Mouse (Mus musculus) forebrain, postnatal 0 days (tissue): ENCODE measurements around the gene 4930432K21Rik. TPM values are rescaled to one million over a fixed set of nuclear protein-coding genes. Genes with fewer than 3 reads are reported as not detected.

Experiments
- ATAC-seq: fragments of 200-750 bp; cut with Nextera tagmentation; 2 replicates; pipeline ENCODE4 v1.8.0; 2017; ENCODE audit warnings: mild to moderate bottlenecking, moderate library complexity
- DNase-seq: peaks from one replicate; pipeline ENCODE4 v3.0.0-alpha.2; 2015
- H3K27ac ChIP-seq: fragments of 300-500 bp; sonication (generic); 2 replicates; pipeline ENCODE4 v1.5.1; 2014; ENCODE audit warnings: low read depth, mild to moderate bottlenecking, antibody characterized with exemption, low read length, moderate library complexity, mixed read lengths
- H3K27me3 ChIP-seq: fragments of 300-500 bp; sonication (generic); 2 replicates; pipeline ENCODE4 v1.6.1; 2014; ENCODE audit warnings: mild to moderate bottlenecking, low read length, mixed read lengths; ENCODE audit not compliant: insufficient read depth
- H3K36me3 ChIP-seq: fragments of 300-500 bp; sonication (generic); 2 replicates; pipeline ENCODE4 v1.6.1; 2014; ENCODE audit warnings: mild to moderate bottlenecking, moderate library complexity; ENCODE audit not compliant: insufficient read depth
- H3K4me1 ChIP-seq: fragments of 300-500 bp; sonication (generic); 2 replicates; pipeline ENCODE4 v1.6.1; 2014; ENCODE audit warnings: antibody characterized with exemption; ENCODE audit not compliant: insufficient read depth
- H3K4me2 ChIP-seq: fragments of 300-500 bp; sonication (generic); 2 replicates; pipeline ENCODE4 v1.6.1; 2014; ENCODE audit warnings: low read depth, mild to moderate bottlenecking, moderate library complexity
- H3K4me3 ChIP-seq: fragments of 300-500 bp; sonication (generic); 2 replicates; pipeline ENCODE4 v1.5.1; 2014; ENCODE audit warnings: low read depth, low read length, mixed read lengths
- H3K9ac ChIP-seq: fragments of 300-500 bp; sonication (generic); 2 replicates; pipeline ENCODE4 v1.6.1; 2014; ENCODE audit warnings: mild to moderate bottlenecking
- H3K9me3 ChIP-seq: fragments of 300-500 bp; sonication (generic); 2 replicates; pipeline ENCODE4 v1.6.1; 2016; ENCODE audit warnings: low read length
- CTCF ChIP-seq: sonication (generic); IDR thresholded peaks from 2 replicates; pipeline ENCODE4 v1.5.1; 2016; ENCODE audit warnings: antibody characterized with exemption, control low read depth, low read depth
- WGBS: fragments of 180-500 bp; shearing (Covaris S2); extraction: QIAGEN DNeasy Blood & Tissue Kit; methylation state at CpG from one replicate; pipeline ENCODE4 v1.1.7; 2014; 5-methylcytosine and 5-hydroxymethylcytosine counted together
- microRNA counts: library from miRNA; unstranded; fragments of <30 nt; microRNA quantifications from one replicate; lab custom pipeline; 2015
- microRNA-seq, 2 experiments: library from miRNA; unstranded; fragments of <30 nt; microRNA quantifications; one replicate each; pipeline ENCODE4; 2016
- polyA plus RNA-seq: library from polyadenylated mRNA; unstranded; fragments of >200 nt; fragmentation: Nextera tagmentation; extraction: Ambion mirVana; gene quantifications from 2 replicates; pipeline ENCODE4 v1.2.1, GENCODE M21; 2015
- total RNA-seq: library from RNA; depleted of rRNA; stranded (reverse); fragments of >200 nt; gene quantifications from 2 replicates; pipeline ENCODE4 v1.2.3, GENCODE M21; 2014; rRNA removed

Gene 4930432K21Rik
- total and polyA plus RNA-seq, 2 experiments from 2014 or later, result 3.3 to 3.5 TPM

DNA sequence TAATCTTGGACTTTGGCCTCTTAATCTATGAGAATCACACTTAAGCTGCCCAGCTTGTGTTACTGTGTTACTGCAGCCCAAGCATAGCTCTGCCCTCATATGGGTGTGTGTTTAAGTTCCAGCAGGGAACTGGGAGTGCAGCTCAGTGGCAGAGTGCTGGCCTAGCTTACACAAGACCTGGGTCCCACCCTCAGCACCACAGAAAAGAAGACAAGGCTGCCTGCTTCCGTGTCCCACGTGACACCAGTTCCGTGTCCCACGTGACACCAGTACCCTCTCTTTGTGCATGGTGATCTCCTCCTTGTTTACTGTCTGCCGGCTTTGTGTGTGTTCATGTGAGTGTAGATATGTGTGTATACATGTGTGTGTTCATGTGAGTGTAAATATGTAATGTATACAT lies 70.3 kb downstream of the 4930432K21Rik start:
- no peak for TF ChIP-seq CTCF
- 93% methylated on average over 5 of the region's 5 CpGs for WGBS
- no peaks in the 10 kb centered on the region for H3K27me3 ChIP-seq
- peaks cover 93% of the 10 kb centered on the region for H3K36me3 ChIP-seq
- no peak overlapping the region for H3K4me2 ChIP-seq
- ATAC-seq, result no peak
- DNase-seq, result no peak
- H3K27ac ChIP-seq, result no peak overlapping the region
- H3K4me3 ChIP-seq, result no peak overlapping the region
- no peak overlapping the region for H3K9ac ChIP-seq
- H3K4me1 ChIP-seq, result no peaks in the 10 kb centered on the region
- no peaks in the 10 kb centered on the region for H3K9me3 ChIP-seq

DNA sequence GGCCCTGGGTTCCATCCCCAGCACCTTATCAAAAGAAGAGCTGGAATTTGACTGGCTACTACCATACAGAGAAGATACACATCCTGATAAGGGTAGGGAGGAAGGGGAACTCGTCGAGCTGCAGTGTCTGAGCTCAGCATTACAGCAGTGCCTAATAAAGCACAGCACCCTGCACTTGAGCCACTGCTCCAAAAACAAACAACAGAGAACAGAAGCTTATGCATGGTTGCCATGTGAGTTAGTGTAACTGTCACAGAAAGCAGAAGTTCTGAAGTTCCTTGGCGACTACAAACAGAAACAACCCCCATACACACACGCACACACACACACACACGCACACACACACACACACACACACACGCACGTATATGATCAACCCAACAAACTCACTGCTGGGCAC lies 72.3 kb downstream of the 4930432K21Rik start:
- no peak overlapping the region for H3K27ac ChIP-seq
- H3K4me2 ChIP-seq, result no peak overlapping the region
- H3K4me1 ChIP-seq, result no peaks in the 10 kb centered on the region
- WGBS, result 87% methylated on average over 7 of the region's 7 CpGs
- no peaks in the 10 kb centered on the region for H3K27me3 ChIP-seq
- no peak for ATAC-seq
- no peak for DNase-seq
- TF ChIP-seq CTCF, result no peak
- H3K9ac ChIP-seq, result no peak overlapping the region
- no peak overlapping the region for H3K4me3 ChIP-seq
- H3K9me3 ChIP-seq, result no peaks in the 10 kb centered on the region
- peaks cover 96% of the 10 kb centered on the region for H3K36me3 ChIP-seq

MicroRNAs encoded within 50 kb of the gene (microRNA counts, 519-probe panel; counts per million panel counts)
- microRNA mmu-miR-181c (lab: Ali Mortazavi, UCI) (4,776 counts per million, percentile 64 among the panel's probes with 10 or more counts), microRNA mmu-miR-23a (lab: Ali Mortazavi, UCI) (4,749 counts per million, percentile 64 among the panel's probes with 10 or more counts), microRNA mmu-miR-27a (lab: Ali Mortazavi, UCI) (5,069 counts per million, percentile 67 among the panel's probes with 10 or more counts)

Small RNA genes within 50 kb of the gene (microRNA-seq; reads per million reads assigned to microRNA genes)
- gene Gm25110 (0 reads per million in 2 experiments), gene Mir181c (13,233 to 13,381 reads per million in 2 experiments), gene Mir181d (4,185 to 4,456 reads per million in 2 experiments), gene Mir23a (6,016 to 6,148 reads per million in 2 experiments), gene Mir24-2 (0 reads per million in 2 experiments), gene Mir27a (96.6 to 147 reads per million in 2 experiments), gene Mir3074-2 (0 reads per million in 2 experiments)

Other genes with a start within 250 kb of the 4930432K21Rik start
- 248 and 259 TPM in 2 replicates for gene Adgrl1, start 247.9 kb upstream of the 4930432K21Rik start, total RNA-seq
- gene Adgrl1, start 247.9 kb upstream of the 4930432K21Rik start, polyA plus RNA-seq, result 38.5 and 56.5 TPM in 2 replicates
- 0.14 and 0.31 TPM in 2 replicates for gene Gm10644, start 192.8 kb upstream of the 4930432K21Rik start, total RNA-seq
- 0.14 and 0.40 TPM in 2 replicates for gene Gm10644, start 192.8 kb upstream of the 4930432K21Rik start, polyA plus RNA-seq
- gene Asf1b, start 192.5 kb upstream of the 4930432K21Rik start, total RNA-seq, result 1.7 and 5.0 TPM in 2 replicates
- gene Asf1b, start 192.5 kb upstream of the 4930432K21Rik start, polyA plus RNA-seq, result 4.7 and 5.1 TPM in 2 replicates
- 133 and 151 TPM in 2 replicates for gene Prkaca, start 175.0 kb upstream of the 4930432K21Rik start, total RNA-seq
- 172 and 215 TPM in 2 replicates for gene Prkaca, start 175.0 kb upstream of the 4930432K21Rik start, polyA plus RNA-seq
- gene Samd1, start 150.4 kb upstream of the 4930432K21Rik start, total RNA-seq, result 116 and 117 TPM in 2 replicates
- gene Samd1, start 150.4 kb upstream of the 4930432K21Rik start, polyA plus RNA-seq, result 6.7 and 6.9 TPM in 2 replicates
- gene 1700067K01Rik, start 146.5 kb upstream of the 4930432K21Rik start, total RNA-seq, result 0.15 and 0.81 TPM in 2 replicates
- gene 1700067K01Rik, start 146.5 kb upstream of the 4930432K21Rik start, polyA plus RNA-seq, result 0.36 and 0.86 TPM in 2 replicates
- not detected in 2 replicates for gene 2210011C24Rik, start 135.9 kb upstream of the 4930432K21Rik start, total RNA-seq
- gene 2210011C24Rik, start 135.9 kb upstream of the 4930432K21Rik start, polyA plus RNA-seq, result 0.38 and 1.2 TPM in 2 replicates
- 2.7 and 5.4 TPM in 2 replicates for gene Palm3, start 126.6 kb upstream of the 4930432K21Rik start, total RNA-seq
- gene Palm3, start 126.6 kb upstream of the 4930432K21Rik start, polyA plus RNA-seq, result 2.8 and 4.3 TPM in 2 replicates
- 0.31 and 0.86 TPM in 2 replicates for gene Il27ra, start 105.4 kb upstream of the 4930432K21Rik start, total RNA-seq
- 0.29 and 0.45 TPM in 2 replicates for gene Il27ra, start 105.4 kb upstream of the 4930432K21Rik start, polyA plus RNA-seq
- 0.33 TPM in 1 of 2 replicates, not detected in the other for gene Rln3, start 103.0 kb upstream of the 4930432K21Rik start, total RNA-seq
- not detected in 2 replicates for gene Rln3, start 103.0 kb upstream of the 4930432K21Rik start, polyA plus RNA-seq
- gene Gm10643, start 82.9 kb upstream of the 4930432K21Rik start, total RNA-seq, result 3.3 and 4.7 TPM in 2 replicates
- gene Gm10643, start 82.9 kb upstream of the 4930432K21Rik start, polyA plus RNA-seq, result 1.3 and 1.6 TPM in 2 replicates
- gene Rfx1, start 81.2 kb upstream of the 4930432K21Rik start, total RNA-seq, result 22.2 and 31.2 TPM in 2 replicates
- gene Rfx1, start 81.2 kb upstream of the 4930432K21Rik start, polyA plus RNA-seq, result 4.4 and 6.2 TPM in 2 replicates
- gene Dcaf15, start 43.3 kb upstream of the 4930432K21Rik start, total RNA-seq, result 49.5 and 63.2 TPM in 2 replicates
- gene Dcaf15, start 43.3 kb upstream of the 4930432K21Rik start, polyA plus RNA-seq, result 16.3 and 17.2 TPM in 2 replicates
- gene Podnl1, start 22.0 kb upstream of the 4930432K21Rik start, total RNA-seq, result 0.08 and 0.24 TPM in 2 replicates
- 0.09 and 0.23 TPM in 2 replicates for gene Podnl1, start 22.0 kb upstream of the 4930432K21Rik start, polyA plus RNA-seq
- 64.2 and 70.1 TPM in 2 replicates for gene Cc2d1a, start 89 bp upstream of the 4930432K21Rik start, total RNA-seq
- gene Cc2d1a, start 89 bp upstream of the 4930432K21Rik start, polyA plus RNA-seq, result 36.3 and 48.4 TPM in 2 replicates
- gene Nanos3, start 37.2 kb downstream of the 4930432K21Rik start, total RNA-seq, result 1.7 and 3.2 TPM in 2 replicates
- gene Nanos3, start 37.2 kb downstream of the 4930432K21Rik start, polyA plus RNA-seq, result 10.0 and 13.3 TPM in 2 replicates
- 36.5 and 47.7 TPM in 2 replicates for gene Zswim4, start 89.0 kb downstream of the 4930432K21Rik start, total RNA-seq
- gene Zswim4, start 89.0 kb downstream of the 4930432K21Rik start, polyA plus RNA-seq, result 15.1 and 15.5 TPM in 2 replicates
- gene D8Ertd738e, start 101.7 kb downstream of the 4930432K21Rik start, total RNA-seq, result 130 and 146 TPM in 2 replicates
- 255 and 310 TPM in 2 replicates for gene D8Ertd738e, start 101.7 kb downstream of the 4930432K21Rik start, polyA plus RNA-seq
- gene Mri1, start 109.3 kb downstream of the 4930432K21Rik start, total RNA-seq, result 36.2 and 36.4 TPM in 2 replicates
- gene Mri1, start 109.3 kb downstream of the 4930432K21Rik start, polyA plus RNA-seq, result 32.0 and 39.8 TPM in 2 replicates
- 23.3 and 23.4 TPM in 2 replicates for gene Ccdc130, start 122.4 kb downstream of the 4930432K21Rik start, total RNA-seq
- gene Ccdc130, start 122.4 kb downstream of the 4930432K21Rik start, polyA plus RNA-seq, result 22.2 and 22.4 TPM in 2 replicates
- 29.2 and 31.1 TPM in 2 replicates for gene Cacna1a, start 240.4 kb downstream of the 4930432K21Rik start, total RNA-seq
- 5.3 and 8.6 TPM in 2 replicates for gene Cacna1a, start 240.4 kb downstream of the 4930432K21Rik start, polyA plus RNA-seq